8 mouse cellular contexts compared by ENCODE assay signal in the genomic region with DNA sequence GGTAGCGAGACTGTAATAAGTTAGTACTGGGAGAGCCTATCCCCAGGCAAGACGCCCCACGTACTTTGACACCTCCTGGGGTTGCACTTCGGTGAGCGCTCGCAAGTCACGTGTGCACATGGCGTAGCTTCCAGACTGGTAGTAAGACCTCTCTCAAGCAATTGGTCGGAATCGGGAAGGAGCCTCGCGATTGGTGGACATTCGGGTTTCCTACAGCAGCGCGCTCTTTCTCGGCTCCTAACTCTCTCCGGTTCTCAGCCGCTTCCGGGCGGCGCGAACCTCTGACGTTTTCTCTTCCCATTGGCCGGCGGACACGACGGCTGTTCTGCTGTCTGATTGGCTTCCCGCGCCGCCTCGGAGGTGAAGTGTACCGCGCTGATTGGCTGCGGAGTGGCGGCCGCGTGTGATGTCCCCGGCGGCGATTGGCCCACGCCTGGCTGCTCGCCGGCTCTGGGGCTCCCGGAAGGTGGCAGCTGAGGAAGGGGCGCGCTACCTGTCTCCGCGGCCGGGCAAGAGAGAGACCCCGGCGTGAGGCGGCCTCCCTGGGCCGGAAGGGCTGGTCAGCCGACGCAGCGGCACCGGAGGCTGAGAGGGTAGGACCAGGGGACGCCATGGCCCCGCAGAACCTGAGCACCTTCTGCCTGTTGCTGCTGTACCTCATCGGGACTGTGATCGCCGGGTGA. TPM values are rescaled to one million over a fixed set of nuclear protein-coding genes. Genes with fewer than 3 reads are reported as not detected.
DNase-seq lines count a peak whose midpoint lies in the region; ATAC-seq and TF ChIP-seq lines count a peak whose summit lies in the region.

TSS of gene Tbccd1 (minus strand) at position 239 of the 683 bp plus-strand sequence.
TSS of gene Dnajb11 (plus strand) at position 415 of the 683 bp plus-strand sequence.

- WGBS in hindbrain, postnatal 0 days = under 1% methylated on average over 62 of the region's 62 CpGs

- no peak for TF ChIP-seq CTCF in gastrocnemius, adult 2 months (IDR thresholded peaks at IDR 0.05)
- TF ChIP-seq CTCF in hindbrain, postnatal 0 days (IDR thresholded peaks at IDR 0.05; ENCODE audit: low read depth) = no peak
- TF ChIP-seq CTCF in left cerebral cortex, adult 2 months (IDR thresholded peaks at IDR 0.05) = no peak

- H3K27me3 ChIP-seq in hindbrain, postnatal 0 days (ENCODE audit: insufficient read depth, low read length) = no peaks in the 10 kb centered on the region

- H3K36me3 ChIP-seq in hindbrain, postnatal 0 days (ENCODE audit: insufficient read depth, low read length) = peaks cover 8% of the 10 kb centered on the region; the same call in 1 of the 2 replicates

- H3K4me2 ChIP-seq in hindbrain, postnatal 0 days (ENCODE audit: low read depth, low read length) = peak within 1 kb of the TSS; percentile 95

- peak; percentile 95 for ATAC-seq in common myeloid progenitor, adult 5-6 weeks (replicated peaks; ENCODE audit: low read depth, poor library complexity, severe bottlenecking)
- ATAC-seq in hindbrain, postnatal 0 days = peak; percentile 99
- ATAC-seq in megakaryocyte, adult 5-6 weeks (ENCODE audit: poor library complexity, severe bottlenecking) = peak; percentile 95

- peaks cover 11% of the 10 kb centered on the region for H3K4me1 ChIP-seq in hindbrain, postnatal 0 days (ENCODE audit: insufficient read depth, low read length)

- intact Hi-C loops in gastrocnemius, adult 2 months (cut with DNase I) = loop anchor here (5.0 kb wide), 1 partner anchor 250 kb away; the partner anchor contains the start of gene Eif4a2
- intact Hi-C loops in left cerebral cortex, adult 2 months (cut with DNase I) = loop anchor here (5.0 kb wide), 2 partner anchors 250 to 270 kb away; partner anchors contain the start of genes Eif4a2 and Rfc4

- H3K9me3 ChIP-seq in hindbrain, postnatal 0 days (ENCODE audit: low read length) = no peaks in the 10 kb centered on the region

- DNase-seq in ZHBTc4 (ENCODE audit: low read depth, low spot score) = peak; percentile 100
- peak; percentile 99 for DNase-seq in gastrocnemius, adult 2 months
- DNase-seq in hindbrain, postnatal 0 days (ENCODE audit: low spot score) = peak; percentile 99
- peak; percentile 99 to 100 for DNase-seq in left cerebral cortex, adult 2 months (ENCODE audit: extremely low spot score in 1 of 2, low spot score in 2 of 2)
- peak; percentile 99 for DNase-seq in right cerebral cortex, adult 2 months (ENCODE audit: low spot score in 2 of 2)
- peak; percentile 98 for DNase-seq in urinary bladder, postnatal 14 days (ENCODE audit: low spot score)

- peak within 1 kb of the TSS; percentile 94 for H3K9ac ChIP-seq in hindbrain, postnatal 0 days (replicated peaks; ENCODE audit: low read length)

- peak within 1 kb of the TSS; percentile 86 for H3K4me3 ChIP-seq in gastrocnemius, adult 2 months
- peak within 1 kb of the TSS; percentile 99 for H3K4me3 ChIP-seq in hindbrain, postnatal 0 days (ENCODE audit: low read length)
- peak within 1 kb of the TSS; percentile 97 for H3K4me3 ChIP-seq in left cerebral cortex, adult 2 months

- peak within 1 kb of the TSS; percentile 94 for H3K27ac ChIP-seq in gastrocnemius, adult 2 months
- H3K27ac ChIP-seq in hindbrain, postnatal 0 days = peak within 1 kb of the TSS; percentile 73
- H3K27ac ChIP-seq in left cerebral cortex, adult 2 months = peak within 1 kb of the TSS; percentile 87

RNA-seq across cellular contexts. Expression of gene Tbccd1, which starts in this region (rescaled TPM):
- total RNA-seq in common myeloid progenitor, adult 5-6 weeks (2017) = 31.8 and 39.5 TPM in 2 replicates
- 1 to 10 TPM; 7.0 to 7.2 TPM for total RNA-seq in gastrocnemius, adult 2 months (2021)
- 13.2 and 16.9 TPM in 2 replicates for total RNA-seq in hindbrain, postnatal 0 days (2014; rRNA removed)
- polyA plus RNA-seq in hindbrain, postnatal 0 days (2015; fragmentation: Nextera tagmentation; extraction: Ambion mirVana) = 17.2 and 17.5 TPM in 2 replicates
- 10 to 100 TPM; 11.9 to 14.6 TPM for total RNA-seq in left cerebral cortex, adult 2 months (2021)
- total RNA-seq in megakaryocyte, adult 5-6 weeks (2015) = 14.3 and 24.1 TPM in 2 replicates
- total RNA-seq in megakaryocyte, adult 5-6 weeks (2017) = 18.7 and 21.0 TPM in 2 replicates

RNA-seq across cellular contexts. Expression of gene Dnajb11, which starts in this region (rescaled TPM):
- 95.9 and 103 TPM in 2 replicates for total RNA-seq in common myeloid progenitor, adult 5-6 weeks (2017)
- total RNA-seq in gastrocnemius, adult 2 months (2021) = 10 to 100 TPM; 36.0 to 44.4 TPM
- total RNA-seq in hindbrain, postnatal 0 days (2014; rRNA removed) = 41.2 and 58.9 TPM in 2 replicates
- 86.9 and 87.1 TPM in 2 replicates for polyA plus RNA-seq in hindbrain, postnatal 0 days (2015; fragmentation: Nextera tagmentation; extraction: Ambion mirVana)
- 10 to 100 TPM; 61.2 to 67.2 TPM for total RNA-seq in left cerebral cortex, adult 2 months (2021)
- 62.0 and 63.4 TPM in 2 replicates for total RNA-seq in megakaryocyte, adult 5-6 weeks (2015)
- total RNA-seq in megakaryocyte, adult 5-6 weeks (2017) = 142 and 147 TPM in 2 replicates

Comparison
In these comparisons a context has a peak if more than half of its experiments do, and no peak if none do; other contexts are left out.
1. Peak in every context shown above with its lines: DNase-seq, ATAC-seq, H3K4me3 ChIP-seq and H3K27ac ChIP-seq.